Mouse (Mus musculus) ZHBTc4 (cell line): Measurements from ENCODE around the gene Hoxa1.
A peak's percentile ranks its signal among the peaks of the same experiment; 100 is the strongest.

ENCODE experiments used
- DNase-seq: peaks from one replicate; pipeline ENCODE4 v3.0.0-alpha.2; 2011; ENCODE audit warnings: low read depth, low spot score

Hoxa1 gene

GRCm38 (mm10) chr6:52159164-52159761 is 1.1 kb upstream of the Hoxa1 start:
- DNase-seq = no peak

GRCm38 (mm10) chr6:52157466-52158275 is 446 bp downstream of the Hoxa1 start:
- no peak for DNase-seq

- DNase-seq = no peak
These were observed 1.4 kb downstream of the Hoxa1 start for GRCm38 (mm10) chr6:52156551-52157200.

GRCm38 (mm10) chr6:52155471-52155870 is 2.6 kb downstream of the Hoxa1 start:
- no peak for DNase-seq

GRCm38 (mm10) chr6:52154044-52154443 is 4.1 kb downstream of the Hoxa1 start:
- DNase-seq = peak; percentile 56

- DNase-seq = peak; percentile 49
These were observed 4.8 kb downstream of the Hoxa1 start for GRCm38 (mm10) chr6:52153270-52153669.

- no peak for DNase-seq
These were observed 5.6 kb downstream of the Hoxa1 start for GRCm38 (mm10) chr6:52152226-52153193.

GRCm38 (mm10) chr6:52151571-52151970 is 6.5 kb downstream of the Hoxa1 start:
- DNase-seq = no peak

- DNase-seq = no peak
These were observed 7.6 kb downstream of the Hoxa1 start for GRCm38 (mm10) chr6:52150401-52150966.

- no peak for DNase-seq
These were observed 19.0 kb downstream of the Hoxa1 start for GRCm38 (mm10) chr6:52139115-52139514.

GRCm38 (mm10) chr6:52138576-52138975 is 19.5 kb downstream of the Hoxa1 start:
- DNase-seq = peak; percentile 67

GRCm38 (mm10) chr6:52137841-52138535 is 20.1 kb downstream of the Hoxa1 start:
- peak; percentile 40 for DNase-seq

- DNase-seq = no peak
These were observed 34.4 kb downstream of the Hoxa1 start for GRCm38 (mm10) chr6:52123673-52124072.

- DNase-seq = no peak
These were observed 36.9 kb downstream of the Hoxa1 start for GRCm38 (mm10) chr6:52121173-52121572.

- DNase-seq = no peak
These were observed 39.0 kb downstream of the Hoxa1 start for GRCm38 (mm10) chr6:52118903-52119635.

GRCm38 (mm10) chr6:52115899-52116298 is 42.2 kb downstream of the Hoxa1 start:
- peak; percentile 57 for DNase-seq

- DNase-seq = no peak
These were observed 46.3 kb downstream of the Hoxa1 start for GRCm38 (mm10) chr6:52111846-52112245.

- peak; percentile 68 for DNase-seq
These were observed 50.7 kb downstream of the Hoxa1 start for GRCm38 (mm10) chr6:52107400-52107799.

GRCm38 (mm10) chr6:52106716-52107115 is 51.4 kb downstream of the Hoxa1 start:
- peak; percentile 33 for DNase-seq

GRCm38 (mm10) chr6:52106178-52106577 is 51.9 kb downstream of the Hoxa1 start:
- DNase-seq = peak; percentile 59
